Mouse (Mus musculus) natural killer cell, adult 2 months (primary cell): ENCODE data around the gene Kdm3a.

Source experiments
- DNase-seq, 2 experiments: peaks; one replicate each; pipeline ENCODE4 v3.0.0; 2022; ENCODE audit warnings: low spot score in 2 of 2

Gene Kdm3a

GRCm38 (mm10) chr6:71632829-71633662 lies at the start of gene Kdm3a:
Gene Kdm3a (minus strand): TSS chr6:71632990.
- peak; percentile 99 for DNase-seq

GRCm38 (mm10) chr6:71678891-71679290 lies 46.1 kb upstream of the Kdm3a start:
- DNase-seq = no peak

- peak in 1 of 2 experiments; percentile 3 for DNase-seq
Observed at GRCm38 (mm10) chr6:71673166-71673565, 40.4 kb upstream of the Kdm3a start.

- no peak for DNase-seq
Observed at GRCm38 (mm10) chr6:71664511-71664910, 31.7 kb upstream of the Kdm3a start.

GRCm38 (mm10) chr6:71658290-71658689 lies 25.5 kb upstream of the Kdm3a start:
- DNase-seq = no peak

- DNase-seq = no peak
Observed at GRCm38 (mm10) chr6:71655835-71656234, 23.0 kb upstream of the Kdm3a start.

- no peak for DNase-seq
Observed at GRCm38 (mm10) chr6:71651868-71652267, 19.1 kb upstream of the Kdm3a start.

- no peak for DNase-seq
Observed at GRCm38 (mm10) chr6:71632486-71632828, 333 bp downstream of the Kdm3a start.

- DNase-seq = no peak
Observed at GRCm38 (mm10) chr6:71631706-71632461, 906 bp downstream of the Kdm3a start.

- no peak for DNase-seq
Observed at GRCm38 (mm10) chr6:71631196-71631595, 1.6 kb downstream of the Kdm3a start.

- DNase-seq = no peak
Observed at GRCm38 (mm10) chr6:71627325-71627724, 5.5 kb downstream of the Kdm3a start.

GRCm38 (mm10) chr6:71625984-71626383 lies 6.8 kb downstream of the Kdm3a start:
- DNase-seq = no peak

- DNase-seq = no peak
Observed at GRCm38 (mm10) chr6:71624723-71625122, 8.1 kb downstream of the Kdm3a start.

- no peak for DNase-seq
Observed at GRCm38 (mm10) chr6:71621981-71622380, 10.8 kb downstream of the Kdm3a start.

GRCm38 (mm10) chr6:71621551-71621950 lies 11.2 kb downstream of the Kdm3a start:
- no peak for DNase-seq

GRCm38 (mm10) chr6:71616959-71617358 lies 15.8 kb downstream of the Kdm3a start:
- DNase-seq = no peak

GRCm38 (mm10) chr6:71613225-71613624 lies 19.6 kb downstream of the Kdm3a start:
- no peak for DNase-seq

GRCm38 (mm10) chr6:71609968-71610367 lies 22.8 kb downstream of the Kdm3a start:
- DNase-seq = no peak

GRCm38 (mm10) chr6:71608994-71609393 lies 23.8 kb downstream of the Kdm3a start:
- DNase-seq = no peak

GRCm38 (mm10) chr6:71607756-71608155 lies 25.0 kb downstream of the Kdm3a start:
- DNase-seq = no peak

GRCm38 (mm10) chr6:71590154-71590553 lies 42.6 kb downstream of the Kdm3a start:
- no peak for DNase-seq

- no peak for DNase-seq
Observed at GRCm38 (mm10) chr6:71589401-71589800, 43.4 kb downstream of the Kdm3a start.

- DNase-seq = no peak
Observed at GRCm38 (mm10) chr6:71583198-71583597, 49.6 kb downstream of the Kdm3a start.
